Mouse (Mus musculus) heart, adult 2 months (tissue): ENCODE data around the gene A4galt.

Experiments used
- CTCF ChIP-seq: fragments of 200-600 bp; IDR thresholded peaks from 2 replicates; pipeline ENCODE4 v1.8.1; 2022; ENCODE audit warnings: antibody characterized with exemption, mild to moderate bottlenecking, moderate library complexity
- EP300 ChIP-seq: fragments of 200-500 bp; IDR thresholded peaks from 2 replicates; pipeline ENCODE4 v1.6.1; 2011; ENCODE audit warnings: low read depth, low read length, control low read depth; ENCODE audit not compliant: insufficient read depth
- POLR2A ChIP-seq: fragments of 200-500 bp; IDR thresholded peaks from 2 replicates; pipeline ENCODE4 v1.6.1; 2011; ENCODE audit warnings: mild to moderate bottlenecking, low read depth, low read length, control low read depth; ENCODE audit not compliant: insufficient read depth

GRCm38 (mm10) chr15:83290899-83291298 is 39.3 kb upstream of the A4galt start:
- TF ChIP-seq EP300 (no peak), CTCF (no peak), POLR2A (no peak)
